Mouse (Mus musculus): ENCODE results near the gene Adgrg3.

Adgrg3 gene

GRCm38 (mm10) chr8:95081650-95082049 lies 64.2 kb downstream of the Adgrg3 start:
- DNase-seq (ENCODE audit: low spot score in 2 of 2), result no peak

- no peak for DNase-seq (ENCODE audit: low spot score in 2 of 2)
Measured at GRCm38 (mm10) chr8:95084261-95084660, 66.8 kb downstream of the Adgrg3 start.

GRCm38 (mm10) chr8:95084744-95085431 lies 67.4 kb downstream of the Adgrg3 start:
- no peak for DNase-seq (ENCODE audit: low spot score in 2 of 2)

- no peak for DNase-seq (ENCODE audit: low spot score in 2 of 2)
Measured at GRCm38 (mm10) chr8:95085432-95086141, 68.1 kb downstream of the Adgrg3 start.

GRCm38 (mm10) chr8:95093574-95093973 lies 76.1 kb downstream of the Adgrg3 start:
- no peak for DNase-seq (ENCODE audit: low spot score in 2 of 2)
